Mouse (Mus musculus): ENCODE data around the gene Grhpr. TPM values are rescaled to one million over a fixed set of nuclear protein-coding genes. Genes with fewer than 3 reads are reported as not detected.

Grhpr gene
- total and polyA plus RNA-seq, 3 experiments = 27.3 to 76.4 TPM; not detected in 1

- DNase-seq (ENCODE audit: low read depth, low spot score) = no peak
- Histone ChIP-seq H3K9me3 (replicated peaks; ENCODE audit: insufficient read depth, low read length) (no peaks in the 10 kb centered on the region), H3K79me2 (ENCODE audit: control insufficient read depth, insufficient read depth, low read length, poor library complexity) (no peaks in the 10 kb centered on the region), H3K27ac (ENCODE audit: control insufficient read depth, low read depth, low read length) (no peak overlapping the region), H3K4me1 (ENCODE audit: control insufficient read depth in 1 of 2, insufficient read depth in 2 of 2, low read length in 2 of 2) (peaks cover 0 to 10% of the 10 kb centered on the region in 2 experiments; a peak in 3 of 4 replicates), H3K36me3 (ENCODE audit: control insufficient read depth in 1 of 2, insufficient read depth in 2 of 2, low read length in 2 of 2) (peaks cover 0 to 4% of the 10 kb centered on the region in 2 experiments; a peak in 2 of 4 replicates), H3K27me3 (ENCODE audit: control insufficient read depth in 1 of 2, insufficient read depth in 2 of 2, low read length in 2 of 2) (no peaks in the 10 kb centered on the region), H3K4me3 (ENCODE audit: control insufficient read depth in 1 of 2, insufficient read depth in 1 of 2, low read depth in 2 of 2, low read length in 2 of 2) (no peak overlapping the region), H3K9ac (ENCODE audit: control insufficient read depth, low read depth, low read length, poor library complexity, severe bottlenecking) (no peak overlapping the region)
- TF ChIP-seq MAX (IDR thresholded peaks at IDR 0.05; ENCODE audit: low read length) = no peak
- TF ChIP-seq USF1 (IDR thresholded peaks at IDR 0.05; ENCODE audit: low read depth, low read length) = no peak
- no peak for TF ChIP-seq RCOR1 (IDR thresholded peaks at IDR 0.05; ENCODE audit: low read depth, low read length)
Observed at GRCm38 (mm10) chr4:44976026-44976615, 5.1 kb upstream of the Grhpr start.

DNA sequence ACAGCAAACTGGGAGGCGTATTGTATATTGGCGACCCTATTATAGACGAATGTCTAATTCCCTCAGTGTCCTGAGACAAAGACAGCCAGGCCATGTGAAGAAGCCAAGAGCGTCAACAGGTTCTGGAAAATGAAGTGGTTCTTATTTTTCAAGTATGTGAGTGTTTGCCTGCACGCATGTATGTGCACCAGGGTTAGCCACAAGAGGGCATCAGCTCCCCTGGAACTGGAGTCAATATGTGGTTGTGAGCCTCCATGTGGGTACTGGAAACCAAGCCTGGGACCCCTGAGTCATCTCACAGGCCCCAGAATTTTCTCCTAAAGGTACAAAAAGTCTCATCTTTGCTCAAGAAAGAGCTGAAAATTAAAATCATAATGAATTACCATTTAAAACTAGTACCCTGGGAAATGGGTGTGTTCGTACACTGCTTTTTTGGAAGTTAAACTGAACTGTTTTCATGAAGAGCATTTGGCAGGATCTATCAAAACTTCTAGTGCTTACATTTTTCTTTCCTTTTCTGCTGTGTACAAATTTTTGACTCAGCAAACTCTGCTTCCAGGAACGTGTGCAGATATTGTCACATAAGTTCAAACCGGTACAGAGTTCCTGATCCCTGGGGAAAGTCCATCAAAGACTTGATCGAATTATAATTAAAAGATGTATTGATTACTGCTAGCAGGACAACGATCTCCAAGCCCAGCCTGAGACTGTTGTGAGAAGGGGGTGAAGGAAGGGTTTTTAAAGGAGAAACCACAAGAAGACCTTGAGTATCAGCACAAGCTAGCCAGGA lies 4.1 kb upstream of the Grhpr start:
- H3K9ac ChIP-seq (ENCODE audit: control insufficient read depth, low read depth, low read length, poor library complexity, severe bottlenecking) = no peak overlapping the region
- peaks cover 0 to 12% of the 10 kb centered on the region in 2 experiments; a peak in 3 of 4 replicates for H3K4me1 ChIP-seq (ENCODE audit: control insufficient read depth in 1 of 2, insufficient read depth in 2 of 2, low read length in 2 of 2)
- DNase-seq (ENCODE audit: low read depth, low spot score) = peak; percentile 56
- no peaks in the 10 kb centered on the region for H3K9me3 ChIP-seq (replicated peaks; ENCODE audit: insufficient read depth, low read length)
- no peak overlapping the region for H3K4me3 ChIP-seq (ENCODE audit: control insufficient read depth in 1 of 2, insufficient read depth in 1 of 2, low read depth in 2 of 2, low read length in 2 of 2)
- no peak overlapping the region for H3K27ac ChIP-seq (ENCODE audit: control insufficient read depth, low read depth, low read length)
- no peak for TF ChIP-seq BHLHE40 (IDR thresholded peaks at IDR 0.05; ENCODE audit: borderline replicate concordance, low read depth, low read length)
- TF ChIP-seq EP300 (IDR thresholded peaks at IDR 0.05; ENCODE audit: low read depth in 1 of 2, low read length in 2 of 2) = no peak
- TF ChIP-seq USF2 (IDR thresholded peaks at IDR 0.05; ENCODE audit: borderline replicate concordance in 1 of 2, insufficient read depth in 1 of 2, low read depth in 1 of 2, low read length in 2 of 2) = no peak
- peak; percentile 45 for TF ChIP-seq RAD21 (IDR thresholded peaks at IDR 0.05; ENCODE audit: low read depth, low read length)
- peak; percentile 36; the same call in 1 of the 2 replicates for TF ChIP-seq SMC3 (IDR thresholded peaks at IDR 0.05; ENCODE audit: low read depth, low read length)
- TF ChIP-seq TCF12 (IDR thresholded peaks at IDR 0.05; ENCODE audit: low read depth, low read length) = no peak
- peak; percentile 43 to 57 (median 54) for TF ChIP-seq CTCF (IDR thresholded peaks at IDR 0.05 in 2 of 3, conservative IDR thresholded peaks at IDR 0.05 in 1 of 3; ENCODE audit: control insufficient read depth in 1 of 3, insufficient read depth in 1 of 3, low read depth in 2 of 3, low read length in 3 of 3, poor library complexity in 1 of 3, severe bottlenecking in 1 of 3)
- no peaks in the 10 kb centered on the region for H3K27me3 ChIP-seq (ENCODE audit: control insufficient read depth in 1 of 2, insufficient read depth in 2 of 2, low read length in 2 of 2)
- peaks cover 0 to 7% of the 10 kb centered on the region in 2 experiments; a peak in 2 of 4 replicates for H3K36me3 ChIP-seq (ENCODE audit: control insufficient read depth in 1 of 2, insufficient read depth in 2 of 2, low read length in 2 of 2)
- H3K79me2 ChIP-seq (ENCODE audit: control insufficient read depth, insufficient read depth, low read length, poor library complexity) = peaks cover 5% of the 10 kb centered on the region; the same call in 1 of the 2 replicates

- Histone ChIP-seq H3K79me2 (ENCODE audit: control insufficient read depth, insufficient read depth, low read length, poor library complexity) (peaks cover 5% of the 10 kb centered on the region), H3K27ac (ENCODE audit: control insufficient read depth, low read depth, low read length) (no peak overlapping the region), H3K9me3 (replicated peaks; ENCODE audit: insufficient read depth, low read length) (no peaks in the 10 kb centered on the region), H3K9ac (ENCODE audit: control insufficient read depth, low read depth, low read length, poor library complexity, severe bottlenecking) (no peak overlapping the region), H3K27me3 (ENCODE audit: control insufficient read depth in 1 of 2, insufficient read depth in 2 of 2, low read length in 2 of 2) (no peaks in the 10 kb centered on the region), H3K4me3 (ENCODE audit: control insufficient read depth in 1 of 2, insufficient read depth in 1 of 2, low read depth in 2 of 2, low read length in 2 of 2) (no peak overlapping the region), H3K4me1 (ENCODE audit: control insufficient read depth in 1 of 2, insufficient read depth in 2 of 2, low read length in 2 of 2) (peaks cover 0 to 23% of the 10 kb centered on the region in 2 experiments; a peak in 3 of 4 replicates), H3K36me3 (ENCODE audit: control insufficient read depth in 1 of 2, insufficient read depth in 2 of 2, low read length in 2 of 2) (peaks cover 0 to 16% of the 10 kb centered on the region in 2 experiments; a peak in 2 of 4 replicates)
- DNase-seq (ENCODE audit: low read depth, low spot score) = no peak
- no peak for TF ChIP-seq POLR2AphosphoS2 (IDR thresholded peaks at IDR 0.05; ENCODE audit: low read length)
- TF ChIP-seq KAT2A (conservative IDR thresholded peaks at IDR 0.05; ENCODE audit: low read depth, low read length) = no peak
- no peak for TF ChIP-seq MAX (IDR thresholded peaks at IDR 0.05; ENCODE audit: low read length)
- TF ChIP-seq RCOR1 (IDR thresholded peaks at IDR 0.05; ENCODE audit: low read depth, low read length) = no peak
- no peak for TF ChIP-seq SMC3 (IDR thresholded peaks at IDR 0.05; ENCODE audit: low read depth, low read length)
- TF ChIP-seq ZNF384 (IDR thresholded peaks at IDR 0.05; ENCODE audit: low read depth, low read length) = no peak
- no peak for TF ChIP-seq CTCF (IDR thresholded peaks at IDR 0.05 in 2 of 3, conservative IDR thresholded peaks at IDR 0.05 in 1 of 3; ENCODE audit: control insufficient read depth in 1 of 3, insufficient read depth in 1 of 3, low read depth in 2 of 3, low read length in 3 of 3, poor library complexity in 1 of 3, severe bottlenecking in 1 of 3)
- TF ChIP-seq USF1 (IDR thresholded peaks at IDR 0.05; ENCODE audit: low read depth, low read length) = no peak
- no peak for TF ChIP-seq UBTF (IDR thresholded peaks at IDR 0.05; ENCODE audit: borderline replicate concordance, insufficient read depth, low read depth, low read length)
- TF ChIP-seq POLR2A (IDR thresholded peaks at IDR 0.05; ENCODE audit: control insufficient read depth in 1 of 2, insufficient read depth in 1 of 2, low read depth in 1 of 2, low read length in 2 of 2, poor library complexity in 1 of 2) = no peak
- no peak for TF ChIP-seq RAD21 (IDR thresholded peaks at IDR 0.05; ENCODE audit: low read depth, low read length)
- no peak for TF ChIP-seq TBP (IDR thresholded peaks at IDR 0.05; ENCODE audit: low read depth, low read length)
Observed at GRCm38 (mm10) chr4:44978175-44978574, 3.0 kb upstream of the Grhpr start.

Measured in MEL (cell line).